Mouse (Mus musculus) adrenal gland, postnatal 14 days (tissue): ENCODE data around the gene Rad23b. TPM values are rescaled to one million over a fixed set of nuclear protein-coding genes. Genes with fewer than 3 reads are reported as not detected.
"Not testable (repeated sequence)": the region's sequence is repeated elsewhere in the genome, so short reads cannot be mapped to it uniquely, and the experiment has no call there.

Experiments
- DNase-seq: peaks from one replicate; pipeline ENCODE4 v3.0.0; 2021; ENCODE audit warnings: mixed read lengths
- total RNA-seq: library from RNA; stranded (reverse); gene quantifications from 2 replicates; pipeline ENCODE4 v1.2.3, GENCODE M21; 2021

Rad23b gene
- total RNA-seq, 1 experiment from 2014 or later: 132 TPM

GRCm38 (mm10) chr4:55354038-55354437 lies 4.2 kb downstream of the Rad23b start:
- DNase-seq: no peak

GRCm38 (mm10) chr4:55355845-55356244 lies 6.0 kb downstream of the Rad23b start:
- DNase-seq: no peak

- DNase-seq: peak; percentile 38
These were observed 6.9 kb downstream of the Rad23b start for GRCm38 (mm10) chr4:55356726-55357125.

GRCm38 (mm10) chr4:55363866-55364265 lies 14.0 kb downstream of the Rad23b start:
- no peak for DNase-seq

- peak; percentile 59 for DNase-seq
These were observed 14.5 kb downstream of the Rad23b start for GRCm38 (mm10) chr4:55364374-55364773.

- DNase-seq: no peak
These were observed 16.2 kb downstream of the Rad23b start for GRCm38 (mm10) chr4:55366014-55366413.

GRCm38 (mm10) chr4:55370127-55370526 lies 20.3 kb downstream of the Rad23b start:
- no peak for DNase-seq

- no peak for DNase-seq
These were observed 21.5 kb downstream of the Rad23b start for GRCm38 (mm10) chr4:55371355-55371754.

- DNase-seq: no peak
These were observed 32.5 kb downstream of the Rad23b start for GRCm38 (mm10) chr4:55382350-55382749.

GRCm38 (mm10) chr4:55386768-55387167 lies 36.9 kb downstream of the Rad23b start:
- no peak for DNase-seq

- DNase-seq: no peak
These were observed 41.6 kb downstream of the Rad23b start for GRCm38 (mm10) chr4:55391480-55391879.

- DNase-seq: no peak
These were observed 42.6 kb downstream of the Rad23b start for GRCm38 (mm10) chr4:55392445-55392844.

GRCm38 (mm10) chr4:55397911-55398762 lies 48.3 kb downstream of the Rad23b start:
- DNase-seq: peak; percentile 68

GRCm38 (mm10) chr4:55398901-55399300 lies 49.1 kb downstream of the Rad23b start:
- no peak for DNase-seq

- no peak for DNase-seq
These were observed 55.5 kb downstream of the Rad23b start for GRCm38 (mm10) chr4:55405329-55405728.

GRCm38 (mm10) chr4:55406558-55406957 lies 56.7 kb downstream of the Rad23b start:
- DNase-seq: no peak

GRCm38 (mm10) chr4:55408081-55408480 lies 58.2 kb downstream of the Rad23b start:
- no peak for DNase-seq

GRCm38 (mm10) chr4:55409025-55409424 lies 59.2 kb downstream of the Rad23b start:
- DNase-seq: no peak

GRCm38 (mm10) chr4:55409578-55410224 lies 59.9 kb downstream of the Rad23b start:
- not testable (repeated sequence) for DNase-seq

- DNase-seq: no peak
These were observed 66.0 kb downstream of the Rad23b start for GRCm38 (mm10) chr4:55415864-55416263.

- no peak for DNase-seq
These were observed 76.4 kb downstream of the Rad23b start for GRCm38 (mm10) chr4:55426250-55426649.
